Mouse (Mus musculus): ENCODE measurements around the gene Wdr72. TPM values are rescaled to one million over a fixed set of nuclear protein-coding genes. Genes with fewer than 3 reads are reported as not detected.
A peak's percentile ranks its signal among the peaks of the same experiment; 100 is the strongest.

Wdr72 gene
- polyA plus RNA-seq, 1 experiment from 2014 or later, result 1.3 TPM

DNA sequence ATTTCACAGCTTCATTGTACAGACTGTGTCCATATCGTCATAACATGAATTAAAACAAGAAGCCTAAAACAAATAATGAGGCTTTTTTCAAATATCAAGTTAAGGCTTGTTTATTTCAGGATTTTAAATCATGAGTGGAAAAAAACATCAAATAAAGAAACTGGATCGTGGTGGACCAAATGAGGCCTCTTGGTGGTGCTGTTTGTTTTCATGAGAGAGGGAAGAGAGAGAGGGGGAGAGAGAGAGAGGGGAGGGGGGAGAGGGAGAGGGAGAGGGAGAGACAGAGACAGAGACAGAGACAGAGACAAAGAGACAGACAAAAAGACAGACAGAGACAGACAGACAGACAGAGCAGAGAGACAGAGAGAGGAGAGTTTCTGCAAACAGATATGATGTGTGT is 32.5 kb downstream of the Wdr72 start:
- Histone ChIP-seq H3K4me1 (no peaks in the 10 kb centered on the region), H3K36me3 (no peaks in the 10 kb centered on the region), H3K9me3 (replicated peaks) (no peaks in the 10 kb centered on the region), H3K27me3 (0 out of 2 replicates have a peak, but pooled peaks cover 4% of the 10 kb centered on the region), H3K9ac (no peak overlapping the region), H3K4me3 (replicated peaks) (no peak overlapping the region), H3K27ac (no peak overlapping the region), H3K4me2 (no peak overlapping the region)
- ATAC-seq (replicated peaks; ENCODE audit: low FRiP score), result no peak
- WGBS, result 50% methylated on average over 2 of the region's 2 CpGs

DNA sequence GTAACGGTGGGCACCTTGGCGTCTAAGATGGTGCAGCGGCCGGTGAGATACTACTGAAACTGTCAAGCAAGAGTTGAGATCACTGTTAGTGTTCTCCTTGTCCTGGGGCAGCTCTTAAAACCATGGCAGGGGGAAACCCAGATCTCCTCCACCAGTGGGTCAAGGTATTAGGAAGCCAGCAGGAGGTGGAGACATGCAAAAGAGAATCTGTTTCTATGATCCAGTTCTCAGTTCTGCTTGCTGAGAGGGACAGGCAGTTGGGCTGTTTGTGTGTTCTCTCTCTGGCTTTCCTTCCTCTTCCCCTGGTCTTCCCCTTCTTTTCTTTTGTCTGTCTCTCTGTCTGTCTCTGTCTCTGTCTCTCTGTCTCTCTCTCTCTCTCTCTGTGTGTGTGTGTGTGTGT is 35.0 kb downstream of the Wdr72 start:
- Histone ChIP-seq H3K27ac (no peak overlapping the region), H3K9ac (no peak overlapping the region), H3K27me3 (0 out of 2 replicates have a peak, but pooled peaks cover 4% of the 10 kb centered on the region), H3K4me3 (replicated peaks) (no peak overlapping the region), H3K4me1 (no peaks in the 10 kb centered on the region), H3K9me3 (replicated peaks) (no peaks in the 10 kb centered on the region), H3K36me3 (no peaks in the 10 kb centered on the region), H3K4me2 (no peak overlapping the region)
- 92% methylated on average over 4 of the region's 4 CpGs for WGBS
- no peak for ATAC-seq (replicated peaks; ENCODE audit: low FRiP score)

DNA sequence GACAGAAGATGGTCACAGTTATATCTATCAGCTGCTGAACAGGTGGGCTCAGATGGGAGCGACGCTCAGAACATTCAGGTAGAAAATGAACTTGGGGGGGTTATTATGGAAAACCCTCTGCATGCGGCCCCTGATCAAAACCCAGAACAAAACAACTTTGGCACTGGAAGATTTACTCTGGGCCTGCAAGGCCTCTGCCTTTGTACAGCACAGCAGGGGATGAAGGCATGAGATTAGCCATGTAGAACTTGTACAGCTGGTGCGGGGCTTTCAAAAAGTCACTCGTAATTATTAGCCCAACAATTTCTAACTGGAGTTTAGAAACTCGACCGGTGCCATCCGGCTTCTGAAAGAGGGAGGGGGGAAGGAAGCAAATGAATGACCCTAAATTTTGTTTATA is 38.1 kb downstream of the Wdr72 start:
- H3K4me1 ChIP-seq, result no peaks in the 10 kb centered on the region
- no peaks in the 10 kb centered on the region for H3K36me3 ChIP-seq
- no peak overlapping the region for H3K4me3 ChIP-seq (replicated peaks)
- H3K9me3 ChIP-seq (replicated peaks), result no peaks in the 10 kb centered on the region
- ATAC-seq (replicated peaks; ENCODE audit: low FRiP score), result no peak
- H3K27me3 ChIP-seq, result 0 out of 2 replicates have a peak, but pooled peaks cover 4% of the 10 kb centered on the region
- no peak overlapping the region for H3K9ac ChIP-seq
- no peak overlapping the region for H3K4me2 ChIP-seq
- WGBS, result 75% methylated on average over 8 of the region's 8 CpGs
- H3K27ac ChIP-seq, result no peak overlapping the region

DNA sequence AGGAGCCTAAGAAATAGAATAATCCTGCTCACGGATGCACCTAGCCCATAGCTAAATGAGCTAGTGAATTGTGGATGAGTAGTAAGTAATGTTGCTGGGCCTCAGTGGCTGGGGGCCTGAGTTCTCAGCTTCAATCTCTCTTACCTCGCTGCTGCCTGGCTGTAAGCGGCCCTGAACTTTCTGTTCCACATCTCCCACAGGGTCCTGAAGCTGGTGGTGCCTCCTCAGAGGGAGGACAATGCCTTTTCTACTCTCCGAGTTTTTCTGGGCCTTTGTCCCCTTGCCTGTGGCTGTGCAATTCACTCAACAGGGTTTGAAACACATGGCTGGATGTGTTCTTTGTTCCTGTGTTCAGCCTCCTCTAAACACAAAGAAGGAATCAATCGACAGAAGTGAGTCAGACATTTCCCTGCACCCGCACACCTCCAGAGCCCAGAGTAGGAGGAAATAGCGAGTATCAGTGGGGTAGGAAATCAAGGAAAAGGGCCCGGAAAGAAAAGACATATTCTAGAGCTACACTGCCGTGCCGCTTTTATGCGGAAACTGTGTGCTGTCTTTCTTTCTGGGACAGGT is 50.3 kb downstream of the Wdr72 start:
- Histone ChIP-seq H3K27ac (no peak overlapping the region), H3K4me1 (no peaks in the 10 kb centered on the region)
- WGBS, result 82% methylated on average over 11 of the region's 11 CpGs

DNA sequence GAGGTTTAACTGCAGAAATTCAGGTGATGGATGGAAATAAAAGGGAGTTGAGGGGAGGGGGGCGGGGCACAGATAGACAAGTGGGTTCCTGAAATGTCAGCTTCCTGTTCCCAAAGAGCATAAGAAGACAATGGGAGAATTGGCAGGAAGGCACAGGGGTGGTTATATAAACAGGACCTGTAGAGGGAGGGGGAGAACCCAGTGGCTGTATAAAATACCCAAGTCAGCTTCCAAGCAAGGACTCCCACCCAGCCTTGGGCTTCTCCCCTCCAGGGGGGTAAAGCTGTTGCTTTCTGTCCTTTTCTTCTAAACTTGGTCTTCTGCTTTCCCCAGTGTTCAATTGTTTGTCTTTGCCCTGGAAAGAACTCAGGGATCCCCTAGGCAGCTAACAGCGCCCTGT is 55.5 kb downstream of the Wdr72 start:
- no peak overlapping the region for H3K27ac ChIP-seq
- 79% methylated on average over 2 of the region's 2 CpGs for WGBS
- no peak for ATAC-seq (replicated peaks; ENCODE audit: low FRiP score)
- H3K9me3 ChIP-seq (replicated peaks), result no peaks in the 10 kb centered on the region
- no peak overlapping the region for H3K4me2 ChIP-seq
- no peaks in the 10 kb centered on the region for H3K4me1 ChIP-seq
- H3K27me3 ChIP-seq, result no peaks in the 10 kb centered on the region
- no peak overlapping the region for H3K4me3 ChIP-seq (replicated peaks)
- H3K36me3 ChIP-seq, result no peaks in the 10 kb centered on the region
- H3K9ac ChIP-seq, result no peak overlapping the region

More for the DNA sequence above, 50.3 kb downstream of the Wdr72 start:
- Histone ChIP-seq H3K4me3 (replicated peaks) (no peak overlapping the region), H3K4me2 (no peak overlapping the region), H3K9me3 (replicated peaks) (no peaks in the 10 kb centered on the region), H3K36me3 (no peaks in the 10 kb centered on the region), H3K27me3 (no peaks in the 10 kb centered on the region), H3K9ac (no peak overlapping the region)
- ATAC-seq (replicated peaks; ENCODE audit: low FRiP score), result no peak

DNA sequence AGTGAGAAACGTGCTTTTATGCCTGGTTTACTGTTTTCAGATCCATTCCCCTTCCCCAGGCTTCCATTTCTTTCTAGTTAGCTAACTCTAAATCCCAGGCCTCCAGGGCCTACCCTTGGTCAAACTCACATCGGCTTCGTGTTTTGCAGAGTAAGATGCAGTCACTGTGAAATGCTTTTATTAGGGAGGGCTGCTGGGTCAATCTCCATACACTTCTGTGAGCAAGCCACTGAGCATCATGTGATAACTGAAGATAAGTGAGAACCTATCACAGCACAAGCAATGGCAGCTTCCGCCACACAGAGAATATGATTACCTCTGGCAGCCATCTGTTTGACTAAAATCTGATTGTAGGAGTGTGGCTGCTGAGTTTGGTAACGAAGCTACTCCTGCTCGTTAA is 59.7 kb downstream of the Wdr72 start:
- H3K27me3 ChIP-seq, result no peaks in the 10 kb centered on the region
- no peaks in the 10 kb centered on the region for H3K4me1 ChIP-seq
- no peak overlapping the region for H3K4me2 ChIP-seq
- H3K9ac ChIP-seq, result no peak overlapping the region
- no peaks in the 10 kb centered on the region for H3K36me3 ChIP-seq
- H3K9me3 ChIP-seq (replicated peaks), result no peaks in the 10 kb centered on the region
- no peak for ATAC-seq (replicated peaks; ENCODE audit: low FRiP score)
- WGBS, result 78% methylated on average over 6 of the region's 6 CpGs
- no peak overlapping the region for H3K27ac ChIP-seq
- no peak overlapping the region for H3K4me3 ChIP-seq (replicated peaks)

DNA sequence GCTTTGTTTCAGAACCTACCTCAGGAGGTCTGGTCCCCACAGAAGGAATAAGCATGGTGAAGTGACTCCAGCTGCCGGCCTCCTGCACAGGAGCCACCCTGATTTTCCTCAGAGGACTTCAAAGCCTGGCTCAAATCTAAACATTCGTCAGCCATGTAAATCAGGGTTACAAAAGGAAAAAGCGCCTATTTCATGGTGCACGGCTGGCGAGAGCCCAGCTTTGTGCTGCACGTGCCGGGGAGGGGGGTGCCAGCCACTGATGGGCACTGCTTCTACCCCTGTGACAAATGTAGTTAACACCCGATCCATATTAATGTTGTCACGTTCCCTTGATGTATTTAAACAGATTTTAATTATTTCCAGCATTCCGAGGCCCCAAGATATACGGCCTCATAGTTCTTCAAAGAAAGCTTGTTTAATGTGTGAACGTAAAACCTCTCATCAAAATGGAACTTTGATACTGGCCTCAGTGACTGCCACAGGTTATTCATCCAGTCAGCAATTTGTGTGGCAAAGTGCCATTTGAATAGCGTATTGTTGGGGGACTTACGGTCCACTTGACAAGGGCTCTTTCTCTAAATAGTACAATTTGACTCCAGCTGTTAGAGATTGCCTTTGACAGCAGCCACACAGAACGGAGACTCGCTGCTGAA is 76.7 kb downstream of the Wdr72 start:
- peak overlapping the region; percentile 38 for H3K4me2 ChIP-seq
- H3K9me3 ChIP-seq (replicated peaks), result no peaks in the 10 kb centered on the region
- 21% methylated on average over 16 of the region's 16 CpGs for WGBS
- no peaks in the 10 kb centered on the region for H3K36me3 ChIP-seq
- ATAC-seq (replicated peaks; ENCODE audit: low FRiP score), result no peak
- H3K4me3 ChIP-seq (replicated peaks), result no peak overlapping the region
- no peaks in the 10 kb centered on the region for H3K27me3 ChIP-seq
- H3K27ac ChIP-seq, result no peak overlapping the region
- H3K9ac ChIP-seq, result no peak overlapping the region
- H3K4me1 ChIP-seq, result peaks cover 4% of the 10 kb centered on the region; the same call in 1 of the 2 replicates

DNA sequence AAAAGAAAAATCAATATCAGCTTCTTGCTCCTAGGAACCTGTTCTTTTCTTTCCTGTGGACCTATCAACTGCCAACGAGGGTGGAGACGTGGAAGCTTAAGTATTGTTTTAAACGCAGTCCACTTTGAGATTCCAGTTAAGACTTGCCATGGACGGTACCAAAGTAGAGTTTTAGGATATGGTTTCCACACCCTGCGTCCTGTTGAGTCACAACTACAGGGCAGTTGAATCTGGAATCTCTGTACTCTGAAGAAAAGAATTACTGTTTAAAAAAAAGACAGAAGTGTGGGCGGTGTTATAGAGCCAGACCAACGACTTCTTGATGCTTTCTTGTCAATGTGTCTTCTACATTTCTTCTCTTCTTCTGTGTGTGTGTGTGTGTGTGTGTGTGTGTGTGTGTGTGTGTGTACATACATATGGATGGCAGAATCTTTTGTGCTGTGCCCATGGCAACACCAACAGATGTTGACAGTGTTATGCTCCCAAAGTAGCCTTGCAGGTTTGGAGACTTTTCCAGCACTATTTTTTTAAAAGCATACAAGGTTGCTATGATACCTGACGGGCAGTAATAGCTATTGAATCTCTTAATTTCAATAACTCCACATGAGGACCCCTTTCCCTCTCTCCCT is 77.4 kb downstream of the Wdr72 start:
- peak overlapping the region; percentile 38; the same call in 1 of the 2 replicates for H3K4me2 ChIP-seq

DNA sequence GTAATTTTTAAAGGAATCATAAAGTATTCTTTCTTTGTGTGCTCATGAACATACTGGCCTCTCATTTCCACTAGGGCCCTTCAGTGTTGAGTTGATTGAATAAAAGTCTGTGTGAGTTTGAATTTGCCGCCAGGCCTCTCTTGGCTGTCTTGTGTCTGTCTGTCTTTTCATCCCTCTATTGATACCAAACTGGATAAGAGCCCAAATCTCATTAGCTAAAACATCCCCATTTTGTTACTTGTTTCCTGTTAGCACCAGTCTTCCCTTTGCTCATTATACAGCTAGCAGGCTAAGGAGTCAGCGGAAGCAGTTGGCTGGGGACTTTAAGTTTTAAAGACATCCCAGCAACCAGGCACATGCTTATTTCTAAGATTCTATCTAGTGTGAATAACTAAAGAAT is 84.7 kb downstream of the Wdr72 start:
- no peak for ATAC-seq (replicated peaks; ENCODE audit: low FRiP score)

More for the DNA sequence above, 77.4 kb downstream of the Wdr72 start:
- no peak overlapping the region for H3K4me3 ChIP-seq (replicated peaks)
- no peaks in the 10 kb centered on the region for H3K36me3 ChIP-seq
- no peaks in the 10 kb centered on the region for H3K27me3 ChIP-seq
- H3K9me3 ChIP-seq (replicated peaks), result no peaks in the 10 kb centered on the region
- 69% methylated on average over 8 of the region's 8 CpGs for WGBS
- no peak for ATAC-seq (replicated peaks; ENCODE audit: low FRiP score)
- H3K9ac ChIP-seq, result no peak overlapping the region
- H3K27ac ChIP-seq, result no peak overlapping the region
- H3K4me1 ChIP-seq, result peaks cover 4% of the 10 kb centered on the region; the same call in 1 of the 2 replicates

DNA sequence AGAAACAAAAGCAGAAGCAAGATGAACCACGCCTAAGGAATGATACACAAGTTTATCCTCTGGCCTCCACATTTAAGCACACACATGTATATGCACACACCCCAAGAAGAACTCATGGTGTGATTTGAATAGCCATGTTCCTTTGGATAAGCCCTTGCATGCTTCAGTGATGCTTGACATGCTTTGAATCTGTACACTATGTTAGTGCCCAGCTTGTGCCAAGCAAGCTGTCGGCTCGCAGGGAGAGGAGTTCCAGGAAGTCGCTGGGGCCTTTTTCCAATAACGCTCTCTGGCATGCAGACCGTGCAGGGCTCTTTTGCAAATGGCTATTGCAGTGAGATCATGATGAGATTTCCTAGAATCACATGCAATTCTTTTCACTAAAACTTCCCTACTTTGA is 118.1 kb downstream of the Wdr72 start:
- WGBS, result 77% methylated on average over 6 of the region's 6 CpGs
- H3K4me3 ChIP-seq (replicated peaks), result no peak overlapping the region
- H3K36me3 ChIP-seq, result no peaks in the 10 kb centered on the region
- no peaks in the 10 kb centered on the region for H3K9me3 ChIP-seq (replicated peaks)
- H3K27ac ChIP-seq, result no peak overlapping the region
- no peaks in the 10 kb centered on the region for H3K4me1 ChIP-seq
- H3K27me3 ChIP-seq, result no peaks in the 10 kb centered on the region
- no peak for ATAC-seq (replicated peaks; ENCODE audit: low FRiP score)
- no peak overlapping the region for H3K9ac ChIP-seq
- no peak overlapping the region for H3K4me2 ChIP-seq

More for the DNA sequence above, 84.7 kb downstream of the Wdr72 start:
- H3K4me1 ChIP-seq, result no peaks in the 10 kb centered on the region
- H3K9me3 ChIP-seq (replicated peaks), result no peaks in the 10 kb centered on the region
- H3K4me2 ChIP-seq, result no peak overlapping the region
- 82% methylated on average over 2 of the region's 2 CpGs for WGBS
- H3K4me3 ChIP-seq (replicated peaks), result no peak overlapping the region
- no peaks in the 10 kb centered on the region for H3K36me3 ChIP-seq
- H3K9ac ChIP-seq, result no peak overlapping the region
- H3K27ac ChIP-seq, result no peak overlapping the region
- no peaks in the 10 kb centered on the region for H3K27me3 ChIP-seq

DNA sequence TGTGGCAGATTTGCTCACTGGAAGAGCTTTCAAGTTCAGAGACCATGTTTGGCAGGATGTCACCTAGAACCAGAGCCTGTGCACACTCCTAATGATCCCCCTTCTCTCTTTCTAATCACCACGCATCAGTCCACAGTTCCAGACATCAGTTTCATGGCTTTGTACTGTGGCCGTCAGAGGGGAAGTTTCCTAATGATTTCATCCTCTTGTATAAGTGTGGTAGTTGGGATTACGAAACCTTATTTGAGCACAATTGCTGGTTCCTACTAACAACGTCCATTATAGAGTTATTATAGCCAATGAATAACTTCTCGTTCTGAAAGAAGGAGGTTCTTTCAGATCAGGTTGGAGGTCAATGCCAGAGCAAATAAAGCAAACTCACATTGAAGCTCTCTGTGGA is 131.1 kb downstream of the Wdr72 start:
- WGBS, result 77% methylated on average over 5 of the region's 5 CpGs
- Histone ChIP-seq H3K36me3 (no peaks in the 10 kb centered on the region), H3K27me3 (no peaks in the 10 kb centered on the region), H3K9ac (no peak overlapping the region), H3K4me2 (no peak overlapping the region), H3K4me3 (replicated peaks) (no peak overlapping the region), H3K27ac (no peak overlapping the region), H3K4me1 (no peaks in the 10 kb centered on the region), H3K9me3 (replicated peaks) (no peaks in the 10 kb centered on the region)
- no peak for ATAC-seq (replicated peaks; ENCODE audit: low FRiP score)

DNA sequence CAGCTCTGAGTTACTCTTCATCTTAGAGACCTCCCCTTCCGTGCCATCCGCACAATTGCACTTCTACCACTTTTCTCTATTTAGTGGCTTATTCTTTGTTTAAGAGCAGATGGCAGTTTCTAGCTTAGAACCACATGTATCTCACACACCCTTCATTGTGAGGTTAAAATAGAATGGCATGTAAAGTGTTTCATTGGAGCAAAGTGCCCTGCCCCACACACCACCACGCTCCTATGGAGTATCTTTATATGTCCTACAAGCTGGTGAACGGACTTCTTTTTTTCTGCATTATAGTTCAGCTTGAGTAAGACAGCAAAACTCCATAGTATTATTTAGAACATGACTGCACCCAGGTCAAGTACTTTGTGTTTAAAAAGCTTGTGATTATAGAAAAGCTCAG is 137.9 kb downstream of the Wdr72 start:
- H3K4me3 ChIP-seq (replicated peaks), result no peak overlapping the region
- no peak overlapping the region for H3K4me2 ChIP-seq
- H3K27ac ChIP-seq, result no peak overlapping the region
- H3K4me1 ChIP-seq, result no peaks in the 10 kb centered on the region
- H3K9ac ChIP-seq, result no peak overlapping the region
- H3K9me3 ChIP-seq (replicated peaks), result no peaks in the 10 kb centered on the region
- 81% methylated on average over 4 of the region's 4 CpGs for WGBS
- no peaks in the 10 kb centered on the region for H3K36me3 ChIP-seq
- no peak for ATAC-seq (replicated peaks; ENCODE audit: low FRiP score)
- H3K27me3 ChIP-seq, result no peaks in the 10 kb centered on the region

Data from kidney, embryonic 15.5 days (tissue).